In the genomic region with DNA sequence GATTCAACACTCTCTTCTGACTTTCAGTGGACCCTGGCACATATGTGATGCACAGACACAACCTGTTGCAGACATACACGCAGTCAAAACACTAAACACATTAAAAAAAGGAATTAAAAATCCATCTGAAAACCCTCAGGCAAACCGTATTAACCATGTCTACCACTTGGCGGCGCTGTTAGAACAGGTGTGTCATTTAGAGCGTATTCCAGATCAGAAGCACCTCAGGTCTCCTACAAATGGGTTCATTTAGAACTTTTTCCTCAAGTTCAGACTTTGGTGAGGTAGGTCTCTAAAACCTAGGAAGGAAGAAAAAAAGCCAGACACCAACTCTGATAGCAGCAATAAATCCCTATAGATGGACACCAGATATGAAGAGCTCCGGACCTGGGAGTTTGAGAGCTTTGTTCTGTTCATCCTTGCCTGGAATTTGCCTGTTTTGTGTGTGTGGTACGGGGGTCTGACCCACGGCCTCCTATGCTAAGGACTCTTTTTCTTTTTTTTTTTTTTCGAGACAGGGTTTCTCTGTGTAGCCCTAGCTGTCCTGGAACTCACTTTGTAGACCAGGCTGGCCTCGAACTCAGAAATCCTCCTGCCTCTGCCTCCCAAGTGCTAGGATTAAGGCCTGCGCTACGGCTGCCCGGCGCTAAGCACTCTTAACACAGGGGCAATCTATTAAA, we compare ENCODE assay signal across 8 mouse cellular contexts. TPM values are rescaled to one million over a fixed set of nuclear protein-coding genes. Genes with fewer than 3 reads are reported as not detected.
A peak's percentile ranks its signal among the peaks of the same experiment; 100 is the strongest.
DNase-seq lines count a peak whose midpoint lies in the region; ATAC-seq lines count a peak whose summit lies in the region.

No protein-coding gene starts in this region.

- H3K9me3 ChIP-seq in forebrain, embryonic 14.5 days (replicated peaks; ENCODE audit: control insufficient read depth, low read length) = no peaks in the 10 kb centered on the region
- H3K9me3 ChIP-seq in hindbrain, embryonic 13.5 days = no peaks in the 10 kb centered on the region

- 36% methylated on average over 14 of the region's 14 CpGs for WGBS in forebrain, embryonic 14.5 days
- 38% methylated on average over 14 of the region's 14 CpGs for WGBS in hindbrain, embryonic 13.5 days

- H3K4me3 ChIP-seq in forebrain, embryonic 14.5 days (ENCODE audit: low read depth, low read length) = peak overlapping the region; percentile 28
- peak overlapping the region; percentile 32 for H3K4me3 ChIP-seq in hindbrain, embryonic 13.5 days

- peak overlapping the region; percentile 45; the same call in 1 of the 2 replicates for H3K9ac ChIP-seq in forebrain, embryonic 14.5 days (ENCODE audit: low read length)
- 0 out of 2 replicates have a peak overlapping the region, but pooled peaks have one; percentile 14 for H3K9ac ChIP-seq in hindbrain, embryonic 13.5 days

- peak; percentile 68 for DNase-seq in MN1 (ENCODE audit: low spot score)
- DNase-seq in c-Kit-positive CD71-positive TER-119-negative erythroid progenitor cells, embryonic 14.5 days (ENCODE audit: low read depth) = peak; percentile 82
- peak; percentile 55 for DNase-seq in forebrain, embryonic 14.5 days (ENCODE audit: low spot score)
- peak; percentile 41 to 84 for DNase-seq in layer of hippocampus, postnatal 25 days (ENCODE audit: extremely low spot score in 1 of 2, low spot score in 1 of 2)
- peak; percentile 77 for DNase-seq in lung, postnatal 10 days
- DNase-seq in right cerebral cortex, adult 18-20 months = peak; percentile 61
- peak; percentile 46 to 62 for DNase-seq in urinary bladder, postnatal 36 days (ENCODE audit: low spot score in 2 of 2)

- peak overlapping the region; percentile 56 for H3K27ac ChIP-seq in forebrain, embryonic 14.5 days (ENCODE audit: low read depth, low read length)
- H3K27ac ChIP-seq in hindbrain, embryonic 13.5 days = peak overlapping the region; percentile 85

- peaks cover 14% of the 10 kb centered on the region; the same call in 1 of the 2 replicates for H3K4me1 ChIP-seq in forebrain, embryonic 14.5 days (ENCODE audit: control insufficient read depth, insufficient read depth, low read length)
- peaks cover 25% of the 10 kb centered on the region for H3K4me1 ChIP-seq in hindbrain, embryonic 13.5 days (replicated peaks)

- no peaks in the 10 kb centered on the region; the same call in 1 of the 2 replicates for H3K36me3 ChIP-seq in forebrain, embryonic 14.5 days (ENCODE audit: control insufficient read depth, insufficient read depth, low read length)
- peaks cover 2% of the 10 kb centered on the region; the same call in 1 of the 2 replicates for H3K36me3 ChIP-seq in hindbrain, embryonic 13.5 days

- peak; percentile 22; the same call in 1 of the 2 replicates for ATAC-seq in forebrain, embryonic 14.5 days
- ATAC-seq in hindbrain, embryonic 13.5 days (ENCODE audit: low FRiP score) = peak; percentile 26

- H3K27me3 ChIP-seq in forebrain, embryonic 14.5 days (replicated peaks; ENCODE audit: control insufficient read depth, insufficient read depth, low read length) = no peaks in the 10 kb centered on the region
- H3K27me3 ChIP-seq in hindbrain, embryonic 13.5 days = peaks cover 10% of the 10 kb centered on the region

- peak overlapping the region; percentile 48 for H3K4me2 ChIP-seq in forebrain, embryonic 14.5 days (ENCODE audit: low read length)
- peak overlapping the region; percentile 55 for H3K4me2 ChIP-seq in hindbrain, embryonic 13.5 days

RNA-seq across cellular contexts. Expression of gene Ilf3, which starts 1.0 kb away (rescaled TPM):
- polyA plus RNA-seq in forebrain, embryonic 14.5 days (2014; fragmentation: Nextera tagmentation; extraction: Ambion mirVana) = 248 and 249 TPM in 2 replicates
- 253 and 276 TPM in 2 replicates for polyA plus RNA-seq in hindbrain, embryonic 13.5 days (2015; fragmentation: Nextera tagmentation; extraction: Ambion mirVana)
- 10 to 100 TPM; 85.6 to 92.6 TPM for total RNA-seq in layer of hippocampus, postnatal 25 days (2021)

RNA-seq across cellular contexts. Expression of gene Qtrt1, which starts 45.0 kb away (rescaled TPM):
- polyA plus RNA-seq in forebrain, embryonic 14.5 days (2014; fragmentation: Nextera tagmentation; extraction: Ambion mirVana) = 51.4 and 53.7 TPM in 2 replicates
- polyA plus RNA-seq in hindbrain, embryonic 13.5 days (2015; fragmentation: Nextera tagmentation; extraction: Ambion mirVana) = 50.6 and 54.0 TPM in 2 replicates
- total RNA-seq in layer of hippocampus, postnatal 25 days (2021) = 10 to 100 TPM; 21.4 to 31.6 TPM

RNA-seq across cellular contexts. Expression of gene Slc44a2, which starts 46.2 kb away (rescaled TPM):
- 52.0 and 61.0 TPM in 2 replicates for polyA plus RNA-seq in forebrain, embryonic 14.5 days (2014; fragmentation: Nextera tagmentation; extraction: Ambion mirVana)
- 68.1 and 73.8 TPM in 2 replicates for polyA plus RNA-seq in hindbrain, embryonic 13.5 days (2015; fragmentation: Nextera tagmentation; extraction: Ambion mirVana)
- total RNA-seq in layer of hippocampus, postnatal 25 days (2021) = 10 to 100 TPM; 50.8 to 54.6 TPM

RNA-seq across cellular contexts. Expression of gene Ap1m2, which starts 54.5 kb away (rescaled TPM):
- polyA plus RNA-seq in forebrain, embryonic 14.5 days (2014; fragmentation: Nextera tagmentation; extraction: Ambion mirVana) = 0.91 and 1.4 TPM in 2 replicates
- polyA plus RNA-seq in hindbrain, embryonic 13.5 days (2015; fragmentation: Nextera tagmentation; extraction: Ambion mirVana) = 0.62 and 0.71 TPM in 2 replicates
- under 1 TPM; 0.42 to 0.73 TPM for total RNA-seq in layer of hippocampus, postnatal 25 days (2021)

RNA-seq across cellular contexts. Expression of gene Dnm2, which starts 58.0 kb away (rescaled TPM):
- polyA plus RNA-seq in forebrain, embryonic 14.5 days (2014; fragmentation: Nextera tagmentation; extraction: Ambion mirVana) = 54.2 and 65.3 TPM in 2 replicates
- polyA plus RNA-seq in hindbrain, embryonic 13.5 days (2015; fragmentation: Nextera tagmentation; extraction: Ambion mirVana) = 64.9 and 72.1 TPM in 2 replicates
- 10 to 100 TPM; 55.2 to 77.1 TPM for total RNA-seq in layer of hippocampus, postnatal 25 days (2021)

Comparison
In these comparisons a context has a peak if more than half of its experiments do, and no peak if none do; other contexts are left out.
1. Peak in every context shown above with its lines: DNase-seq, ATAC-seq, H3K4me3 ChIP-seq and H3K27ac ChIP-seq.